Mouse (Mus musculus) lung, postnatal 36 days (tissue): Measurements from ENCODE around the gene Irx2.
A peak's percentile ranks its signal among the peaks of the same experiment; 100 is the strongest.

Experiments
- DNase-seq: peaks from one replicate; pipeline ENCODE4 v3.0.0; 2022; ENCODE audit warnings: mixed read lengths

Gene Irx2

GRCm38 (mm10) chr13:72637536-72637935 is 8.9 kb downstream of the Irx2 start:
- DNase-seq: no peak

- DNase-seq: no peak
Observed at GRCm38 (mm10) chr13:72638401-72639130, 9.9 kb downstream of the Irx2 start.

GRCm38 (mm10) chr13:72639441-72640130 is 11.0 kb downstream of the Irx2 start:
- no peak for DNase-seq

- DNase-seq: peak; percentile 83
Observed at GRCm38 (mm10) chr13:72640131-72640521, 11.5 kb downstream of the Irx2 start.

- DNase-seq: no peak
Observed at GRCm38 (mm10) chr13:72656447-72656846, 27.8 kb downstream of the Irx2 start.

- DNase-seq: no peak
Observed at GRCm38 (mm10) chr13:72675826-72676225, 47.2 kb downstream of the Irx2 start.
